Comparison of ENCODE assay signal across 21 mouse cellular contexts in genomic region chr10:68692401-68692800, GRCm38 (mm10). TPM values are rescaled to one million over a fixed set of nuclear protein-coding genes. Genes with fewer than 3 reads are reported as not detected.
DNase-seq lines count a peak whose midpoint lies in the region; ATAC-seq and TF ChIP-seq lines count a peak whose summit lies in the region.
"Had no signal": no experiment of that assay in that cellular context is flagged by ENCODE, and none has a peak within 500 bp of the region (broad histone marks: within the 10 kb centered on the region; RNA-seq: fewer than 3 reads in every experiment).

No protein-coding gene starts in this region.

- H3K4me1 ChIP-seq in lung, embryonic 14.5 days (ENCODE audit: insufficient read depth): no peaks in the 10 kb centered on the region
- H3K4me1 ChIP-seq: embryonic facial prominence, embryonic 10.5 days; forebrain, embryonic 13.5 days; heart, embryonic 13.5 days; hindbrain, embryonic 13.5 days had no signal

- no peaks in the 10 kb centered on the region for H3K36me3 ChIP-seq in lung, embryonic 14.5 days (ENCODE audit: insufficient read depth)
- H3K36me3 ChIP-seq: embryonic facial prominence, embryonic 10.5 days; G1E; heart, embryonic 13.5 days; hindbrain, embryonic 13.5 days had no signal

- H3K4me2 ChIP-seq in lung, embryonic 14.5 days: no peak overlapping the region
- H3K4me2 ChIP-seq: forebrain, embryonic 13.5 days; heart, embryonic 13.5 days; hindbrain, embryonic 13.5 days had no signal

- no peak for TF ChIP-seq CTCF in lung, embryonic 14.5 days (IDR thresholded peaks at IDR 0.05; ENCODE audit: low read depth)
- TF ChIP-seq CTCF in left cerebral cortex, adult 2 months (IDR thresholded peaks at IDR 0.05): no peak

- 93% methylated on average over 1 of the region's 1 CpGs for WGBS in lung, embryonic 14.5 days

- no peak overlapping the region for H3K27ac ChIP-seq in lung, embryonic 14.5 days (ENCODE audit: low read depth)
- H3K27ac ChIP-seq in left cerebral cortex, adult 2 months: no peak overlapping the region
- H3K27ac ChIP-seq: embryonic facial prominence, embryonic 10.5 days; forebrain, embryonic 13.5 days; heart, embryonic 13.5 days; hindbrain, embryonic 13.5 days; hindbrain, postnatal 0 days had no signal

- intact Hi-C loops in heart, postnatal 14 days (cut with DNase I): no loop called here
- intact Hi-C loops in left cerebral cortex, adult 2 months (cut with DNase I): no loop called here

- H3K4me3 ChIP-seq in lung, embryonic 14.5 days (ENCODE audit: low read depth, low read length): no peak overlapping the region
- no peak overlapping the region for H3K4me3 ChIP-seq in left cerebral cortex, adult 2 months
- H3K4me3 ChIP-seq: embryonic facial prominence, embryonic 10.5 days; forebrain, embryonic 13.5 days; heart, embryonic 13.5 days; hindbrain, embryonic 13.5 days had no signal

- no peaks in the 10 kb centered on the region for H3K9me3 ChIP-seq in lung, embryonic 14.5 days (ENCODE audit: low read depth, low read length)
- H3K9me3 ChIP-seq: embryonic facial prominence, embryonic 10.5 days; forebrain, embryonic 13.5 days; heart, embryonic 13.5 days; hindbrain, embryonic 13.5 days had no signal

- ATAC-seq in lung, embryonic 14.5 days (ENCODE audit: insufficient read depth): no peak
- ATAC-seq: CD4-positive, CD25-positive, alpha-beta regulatory T cell, adult 4 months; forebrain, embryonic 13.5 days; forebrain, postnatal 0 days; hindbrain, postnatal 0 days had no signal

- no peaks in the 10 kb centered on the region for H3K27me3 ChIP-seq in lung, embryonic 14.5 days (ENCODE audit: insufficient read depth, low read length)
- H3K27me3 ChIP-seq: forebrain, embryonic 13.5 days; heart, embryonic 13.5 days; hindbrain, embryonic 13.5 days had no signal

- DNase-seq in adrenal gland, postnatal 10 days: peak; percentile 24
- no peak for DNase-seq in adrenal gland, postnatal 4 days (ENCODE audit: low spot score in 2 of 2)
- DNase-seq in heart, adult 8-10 months (ENCODE audit: low spot score): peak; percentile 12
- DNase-seq in heart, postnatal 14 days: no peak
- peak; percentile 35 for DNase-seq in lung, embryonic 14.5 days
- no peak for DNase-seq in lung, adult 18-20 months
- no peak for DNase-seq in left cerebral cortex, adult 2 months (ENCODE audit: extremely low spot score in 1 of 2, low spot score in 2 of 2)
- DNase-seq: adrenal gland, adult 2 months; B cell, adult 2 months; cerebellum, adult 18-20 months; cerebellum, adult 9-11 months; forebrain, postnatal 0 days; gastrocnemius, postnatal 14 days had no signal

- H3K9ac ChIP-seq in lung, embryonic 14.5 days: no peak overlapping the region
- H3K9ac ChIP-seq: forebrain, embryonic 13.5 days; forebrain, postnatal 0 days; heart, embryonic 13.5 days; hindbrain, embryonic 13.5 days had no signal

RNA-seq across cellular contexts. Expression of gene Tmem26, which starts 31.0 kb away (rescaled TPM):
- 1 to 10 TPM; 7.2 to 7.5 TPM for total RNA-seq in adrenal gland, postnatal 10 days (2021)
- total RNA-seq in adrenal gland, postnatal 4 days (2021): 10 to 100 TPM; 15.6 to 17.4 TPM
- under 1 TPM; 0.12 to 0.52 (median 0.37) TPM for total RNA-seq in heart, adult 8-10 months (2022)
- total RNA-seq in heart, postnatal 14 days (2021): under 1 TPM; 0.33 to 0.41 TPM
- 7.0 and 7.6 TPM in 2 replicates for polyA plus RNA-seq in lung, embryonic 14.5 days (2014; fragmentation: Nextera tagmentation; extraction: Ambion mirVana)
- under 1 TPM; 0.20 to 0.47 TPM for total RNA-seq in left cerebral cortex, adult 2 months (2021)
- total RNA-seq: hematopoietic stem cell, adult 5-6 weeks had no signal
- polyA plus RNA-seq: G1E had no signal

Comparison
In these comparisons a context has a peak if more than half of its experiments do, and no peak if none do; other contexts are left out.
1. DNase-seq: peak in adrenal gland, postnatal 10 days (single experiment), heart, adult 8-10 months (single experiment) and lung, embryonic 14.5 days (single experiment); none in adrenal gland, postnatal 4 days (0 of 2), heart, postnatal 14 days (0 of 2), lung, adult 18-20 months (0 of 2) and left cerebral cortex, adult 2 months (0 of 2).
2. RNA of gene Tmem26, which starts 31.0 kb away (total RNA-seq): 15.6 to 17.4 TPM in adrenal gland, postnatal 4 days and 7.2 to 7.5 TPM in adrenal gland, postnatal 10 days; 0.20 to 0.47 TPM in left cerebral cortex, adult 2 months, 0.12 to 0.52 TPM in heart, adult 8-10 months and 0.33 to 0.41 TPM in heart, postnatal 14 days; every median in the first group is over 4 times any median in the second.